Mouse (Mus musculus) embryonic facial prominence, embryonic 11.5 days (tissue): Measurements from ENCODE around the gene Chil4. TPM values are rescaled to one million over a fixed set of nuclear protein-coding genes. Genes with fewer than 3 reads are reported as not detected.
"Not testable (repeated sequence)": the region's sequence is repeated elsewhere in the genome, so short reads cannot be mapped to it uniquely, and the experiment has no call there.

Experiments
- ATAC-seq: fragments of 200-750 bp; cut with Nextera tagmentation; replicated peaks from 2 replicates; pipeline ENCODE4 v1.8.0; 2017; ENCODE audit warnings: low read depth; ENCODE audit not compliant: insufficient number of reproducible peaks, low FRiP score, low TSS enrichment
- DNase-seq: peaks from one replicate; pipeline ENCODE4 v3.0.0-alpha.2; 2015; ENCODE audit warnings: low spot score
- H3K27ac ChIP-seq: fragments of 300-500 bp; sonication (generic); replicated peaks from 2 replicates; pipeline ENCODE4 v1.5.1; 2014; ENCODE audit warnings: mild to moderate bottlenecking, low read depth, low read length, control low read depth
- H3K27me3 ChIP-seq: fragments of 300-500 bp; sonication (generic); 2 replicates; pipeline ENCODE4 v1.6.1; 2014; ENCODE audit warnings: mild to moderate bottlenecking, low read length, moderate library complexity, mixed read lengths; ENCODE audit not compliant: control insufficient read depth, insufficient read depth
- H3K36me3 ChIP-seq: fragments of 300-500 bp; sonication (generic); replicated peaks from 2 replicates; pipeline ENCODE4 v1.6.1; 2014; ENCODE audit warnings: low read depth, mild to moderate bottlenecking, low read length, moderate library complexity, mixed read lengths; ENCODE audit not compliant: control insufficient read depth, insufficient read depth
- H3K4me1 ChIP-seq: fragments of 300-500 bp; sonication (generic); 2 replicates; pipeline ENCODE4 v1.6.1; 2014; ENCODE audit warnings: low read length, mixed read lengths; ENCODE audit not compliant: control insufficient read depth, insufficient read depth
- H3K4me2 ChIP-seq: fragments of 300-500 bp; sonication (generic); 2 replicates; pipeline ENCODE4 v1.6.1; 2014; ENCODE audit warnings: low read depth, mild to moderate bottlenecking, control low read depth, low read length, moderate library complexity
- H3K4me3 ChIP-seq: fragments of 300-500 bp; sonication (generic); 2 replicates; pipeline ENCODE4 v1.5.1; 2014; ENCODE audit warnings: low read depth, low read length, control low read depth
- H3K9ac ChIP-seq: fragments of 300-500 bp; sonication (generic); replicated peaks from 2 replicates; pipeline ENCODE4 v1.6.1; 2014; ENCODE audit warnings: mild to moderate bottlenecking, control low read depth, low read length
- H3K9me3 ChIP-seq: fragments of 300-500 bp; sonication (generic); replicated peaks from 2 replicates; pipeline ENCODE4 v1.6.1; 2016; ENCODE audit warnings: mild to moderate bottlenecking, low read length, inconsistent platforms, mixed read lengths; ENCODE audit not compliant: control insufficient read depth
- whole genome bisulfite sequencing: fragments of 180-500 bp; shearing (Covaris S2); extraction: QIAGEN DNeasy Blood & Tissue Kit; methylation state at CpG from one replicate; pipeline ENCODE4 v1.1.7; 2014; 5-methylcytosine and 5-hydroxymethylcytosine counted together
- polyA plus RNA-seq: library from polyadenylated mRNA; unstranded; fragments of >200 nt; fragmentation: Nextera tagmentation; extraction: Ambion mirVana; gene quantifications from 2 replicates; pipeline ENCODE4 v1.2.1, GENCODE M21; 2014

The Chil4 gene
- polyA plus RNA-seq, 1 experiment from 2014 or later, result not detected

DNA sequence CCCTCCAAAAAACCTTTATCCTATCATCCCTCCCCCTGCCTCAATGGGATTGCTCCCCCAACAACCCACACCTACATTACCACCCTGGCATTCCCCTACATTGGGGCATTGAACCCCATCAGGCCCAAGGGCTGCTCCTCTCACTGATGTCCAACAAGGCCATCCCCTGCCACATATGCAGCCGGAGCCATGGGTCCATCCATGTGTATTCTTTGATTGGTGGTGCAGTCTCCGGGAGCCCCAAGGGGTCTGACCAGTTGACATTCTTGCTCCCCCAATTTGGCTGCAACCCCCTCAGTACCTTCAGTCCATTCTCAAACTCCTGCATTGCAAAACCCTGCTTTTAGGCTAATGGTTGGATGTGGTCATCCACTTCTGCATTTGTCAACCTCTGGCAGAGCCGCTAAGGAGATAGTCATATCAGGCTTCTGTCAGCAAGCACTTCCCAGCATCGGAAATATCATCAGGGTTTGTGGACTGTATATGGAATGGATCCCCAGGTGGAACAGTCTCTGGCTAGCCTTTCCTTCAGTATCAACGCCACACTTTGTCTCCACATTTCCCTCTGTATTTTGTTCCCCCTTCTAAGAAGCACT, 20.0 kb upstream of the Chil4 start:
- no peak overlapping the region for H3K9ac ChIP-seq
- H3K9me3 ChIP-seq, result no peaks in the 10 kb centered on the region
- DNase-seq, result no peak
- no peak overlapping the region for H3K4me2 ChIP-seq
- no peak for ATAC-seq
- WGBS, result 90% methylated on average over 5 of the region's 5 CpGs
- no peak overlapping the region for H3K27ac ChIP-seq
- H3K4me1 ChIP-seq, result no peaks in the 10 kb centered on the region
- H3K27me3 ChIP-seq, result no peaks in the 10 kb centered on the region
- H3K4me3 ChIP-seq, result no peak overlapping the region
- H3K36me3 ChIP-seq, result no peaks in the 10 kb centered on the region

- H3K4me1 ChIP-seq, H3K27me3 ChIP-seq, H3K36me3 ChIP-seq, H3K4me3 ChIP-seq, DNase-seq, H3K27ac ChIP-seq, H3K9me3 ChIP-seq, ATAC-seq, H3K4me2 ChIP-seq, H3K9ac ChIP-seq: not testable (repeated sequence)
- WGBS, result 73% methylated on average over 3 of the region's 3 CpGs
These were observed 4.1 kb upstream of the Chil4 start for GRCm38 (mm10) chr3:106223391-106223790.

DNA sequence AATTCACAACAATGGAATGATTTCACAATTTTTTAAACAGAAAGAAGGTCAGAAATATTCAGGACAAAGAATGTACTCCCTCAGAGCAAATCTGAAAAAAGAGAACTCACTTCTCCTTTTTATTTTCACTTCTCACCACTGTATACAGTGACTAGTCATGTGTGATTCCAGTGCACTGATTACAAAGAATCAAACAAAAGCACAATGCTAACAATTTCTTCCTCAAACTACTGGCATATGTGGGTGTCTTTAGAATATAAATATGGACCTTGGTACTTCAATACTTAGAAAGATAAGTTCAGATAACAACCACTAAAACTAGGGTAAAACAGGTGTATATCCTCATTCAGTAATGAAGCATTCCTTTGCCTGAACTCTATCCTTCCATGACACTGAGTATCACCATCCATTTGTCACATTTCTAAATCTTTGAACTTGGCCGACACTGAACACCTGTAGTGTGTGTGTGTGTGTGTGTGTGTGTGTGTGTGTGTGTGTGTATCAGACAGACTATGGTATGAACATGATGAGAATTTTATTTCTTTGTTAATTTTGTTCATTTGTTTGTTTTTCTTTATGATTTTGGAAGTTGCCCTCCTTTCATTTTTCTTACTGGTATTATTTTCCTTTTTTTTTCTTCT, 2.4 kb upstream of the Chil4 start:
- H3K9me3 ChIP-seq, result no peaks in the 10 kb centered on the region
- WGBS, result 92% methylated on average over 1 of the region's 1 CpGs
- no peaks in the 10 kb centered on the region for H3K36me3 ChIP-seq
- no peak overlapping the region for H3K27ac ChIP-seq
- no peaks in the 10 kb centered on the region for H3K4me1 ChIP-seq
- ATAC-seq (no peak), DNase-seq (no peak)
- no peak overlapping the region for H3K9ac ChIP-seq
- no peak overlapping the region for H3K4me2 ChIP-seq
- H3K27me3 ChIP-seq, result no peaks in the 10 kb centered on the region
- no peak overlapping the region for H3K4me3 ChIP-seq

DNA sequence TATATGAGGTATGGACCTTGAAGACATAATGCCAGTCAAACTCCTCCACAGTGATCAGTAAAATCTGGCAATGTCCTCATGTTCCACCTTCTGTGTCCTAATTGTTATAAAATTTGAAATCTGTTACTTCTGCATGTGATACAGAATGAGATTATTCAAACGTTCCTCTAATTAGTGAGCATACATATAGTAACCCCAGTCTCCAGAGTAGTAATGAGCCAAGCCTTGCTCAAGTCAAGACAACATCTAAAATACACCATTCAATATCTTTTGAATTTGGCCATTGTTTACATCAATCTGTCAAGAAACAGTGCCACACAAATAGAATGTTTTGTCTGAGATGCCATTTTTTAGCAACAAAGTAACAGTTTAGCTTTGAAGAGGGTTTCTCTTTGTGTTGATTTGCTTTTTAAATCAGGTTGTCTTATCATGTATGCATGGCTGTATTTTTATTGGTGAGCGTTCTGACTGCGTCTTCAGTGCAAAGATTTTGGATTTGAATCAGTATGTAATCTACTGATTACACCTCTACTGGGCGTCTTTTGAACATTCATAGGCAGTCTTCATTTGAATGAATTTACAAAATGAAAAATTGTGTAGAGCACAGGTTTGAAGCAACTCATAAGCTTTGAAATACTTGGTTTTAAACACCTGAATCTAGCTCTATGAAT, 888 bp downstream of the Chil4 start:
- not testable (repeated sequence) for H3K27ac ChIP-seq, H3K4me2 ChIP-seq, ATAC-seq, H3K9ac ChIP-seq, DNase-seq, H3K9me3 ChIP-seq, H3K4me1 ChIP-seq, H3K36me3 ChIP-seq, H3K27me3 ChIP-seq, H3K4me3 ChIP-seq
- 84% methylated on average over 4 of the region's 4 CpGs for WGBS

GRCm38 (mm10) chr3:106198030-106198429, 21.3 kb downstream of the Chil4 start:
- H3K4me3 ChIP-seq, DNase-seq: not testable (repeated sequence)
- WGBS, result 65% methylated on average over 1 of the region's 1 CpGs

GRCm38 (mm10) chr3:106197246-106197645, 22.1 kb downstream of the Chil4 start:
- not testable (repeated sequence) for H3K36me3 ChIP-seq, H3K27ac ChIP-seq, H3K4me2 ChIP-seq, DNase-seq, H3K9ac ChIP-seq, H3K4me1 ChIP-seq, H3K4me3 ChIP-seq, H3K27me3 ChIP-seq, ATAC-seq, H3K9me3 ChIP-seq
- 77% methylated on average over 2 of the region's 2 CpGs for WGBS

More at GRCm38 (mm10) chr3:106198030-106198429, 21.3 kb downstream of the Chil4 start:
- H3K4me1 ChIP-seq, H3K9ac ChIP-seq, ATAC-seq, H3K36me3 ChIP-seq, H3K27me3 ChIP-seq, H3K9me3 ChIP-seq, H3K27ac ChIP-seq, H3K4me2 ChIP-seq: not testable (repeated sequence)

DNA sequence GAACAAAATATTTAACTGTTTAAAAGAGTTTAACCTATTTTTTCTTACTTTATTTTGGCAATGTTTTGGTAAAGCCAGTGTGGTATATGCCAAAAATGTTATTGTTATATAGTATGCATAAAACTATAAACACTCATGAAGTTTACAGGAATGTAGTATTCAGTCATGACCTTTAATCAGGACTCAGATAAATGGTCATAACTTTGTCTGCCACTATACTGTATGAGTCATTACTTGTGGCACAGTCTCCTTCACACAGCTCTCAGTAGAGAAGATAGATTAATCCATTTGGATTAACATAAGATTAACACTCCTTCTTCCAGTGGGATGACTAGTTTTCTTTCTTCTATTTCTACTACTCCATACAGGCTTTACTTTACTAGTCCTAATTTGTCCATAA, 23.0 kb downstream of the Chil4 start:
- Histone ChIP-seq H3K4me2 (no peak overlapping the region), H3K9me3 (peaks cover 4% of the 10 kb centered on the region; the same call in 1 of the 2 replicates), H3K9ac (no peak overlapping the region), H3K27ac (no peak overlapping the region), H3K4me1 (no peaks in the 10 kb centered on the region), H3K27me3 (no peaks in the 10 kb centered on the region), H3K36me3 (no peaks in the 10 kb centered on the region), H3K4me3 (no peak overlapping the region)
- no peak for ATAC-seq
- DNase-seq, result no peak

GRCm38 (mm10) chr3:106195486-106195885, 23.8 kb downstream of the Chil4 start:
- Histone ChIP-seq H3K27me3 (no peaks in the 10 kb centered on the region), H3K4me1 (no peaks in the 10 kb centered on the region), H3K4me3 (no peak overlapping the region), H3K9me3 (peaks cover 4% of the 10 kb centered on the region; the same call in 1 of the 2 replicates), H3K4me2 (no peak overlapping the region), H3K27ac (no peak overlapping the region), H3K36me3 (no peaks in the 10 kb centered on the region), H3K9ac (no peak overlapping the region)
- 91% methylated on average over 12 of the region's 12 CpGs for WGBS
- ATAC-seq (no peak), DNase-seq (no peak)
